Mouse (Mus musculus) heart, adult 2 months (tissue): ENCODE data around the gene Cenpf.

ENCODE experiments used
- CTCF ChIP-seq: fragments of 200-600 bp; IDR thresholded peaks from 2 replicates; pipeline ENCODE4 v1.8.1; 2022; ENCODE audit warnings: antibody characterized with exemption, mild to moderate bottlenecking, moderate library complexity
- EP300 ChIP-seq: fragments of 200-500 bp; IDR thresholded peaks from 2 replicates; pipeline ENCODE4 v1.6.1; 2011; ENCODE audit warnings: low read depth, low read length, control low read depth; ENCODE audit not compliant: insufficient read depth
- POLR2A ChIP-seq: fragments of 200-500 bp; IDR thresholded peaks from 2 replicates; pipeline ENCODE4 v1.6.1; 2011; ENCODE audit warnings: mild to moderate bottlenecking, low read depth, low read length, control low read depth; ENCODE audit not compliant: insufficient read depth

- TF ChIP-seq EP300, result peak; percentile 36; the same call in 1 of the 2 replicates
- no peak for TF ChIP-seq POLR2A
- TF ChIP-seq CTCF, result no peak
Observed at GRCm38 (mm10) chr1:189679555-189679954, 8.3 kb downstream of the Cenpf start.
